Mouse (Mus musculus): ENCODE data around the gene Spns3.

DNA sequence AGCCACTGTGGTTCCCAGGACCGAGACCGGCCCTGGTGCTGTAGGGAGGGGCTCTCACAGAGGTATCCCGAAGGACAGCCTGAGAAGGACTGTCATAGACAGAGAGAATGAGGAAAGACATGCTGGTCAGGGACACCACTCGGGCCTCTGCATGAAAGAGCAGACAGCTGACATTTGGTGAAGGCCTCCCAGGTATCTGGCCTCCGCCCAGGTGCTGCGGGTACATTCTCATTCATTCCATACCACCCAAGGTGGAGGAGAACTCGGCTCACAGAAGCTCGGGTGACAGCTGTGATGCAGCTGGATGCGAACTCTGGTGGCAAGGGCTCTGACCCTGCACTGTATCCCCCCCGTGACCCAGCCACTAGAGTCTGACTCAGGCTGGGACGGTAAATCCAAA is 64.3 kb downstream of the Spns3 start:
- TF ChIP-seq CTCF (IDR thresholded peaks at IDR 0.05; ENCODE audit: low read depth, low read length) (no peak), POLR2A (IDR thresholded peaks at IDR 0.05; ENCODE audit: borderline replicate concordance, low read depth, low read length) (no peak)

All from bone marrow macrophage, adult 2 months (primary cell).